Mouse (Mus musculus) common myeloid progenitor, adult 5-6 weeks (primary cell): ENCODE measurements around the gene Hist2h4. TPM values are rescaled to one million over a fixed set of nuclear protein-coding genes. Genes with fewer than 3 reads are reported as not detected.

Experiments
- ATAC-seq: replicated peaks from 2 replicates; pipeline ENCODE4 v1.8.0; 2016; ENCODE audit warnings: low read depth, mild to moderate bottlenecking, moderate TSS enrichment, inconsistent platforms; ENCODE audit not compliant: poor library complexity, severe bottlenecking
- total RNA-seq: library from RNA; stranded (forward); fragments of 200-1000, 187-1606 nt; gene quantifications from 2 replicates; pipeline ENCODE4 v1.2.3, GENCODE M21; 2017

Hist2h4 gene
- total RNA-seq, 1 experiment from 2014 or later = 120 TPM

- no peak for ATAC-seq
These were observed 15.6 kb downstream of the Hist2h4 start for GRCm38 (mm10) chr3:96247356-96248140.

- ATAC-seq = peak; percentile 64
These were observed 16.7 kb downstream of the Hist2h4 start, which contains the start of gene Hist2h3c1 for GRCm38 (mm10) chr3:96246427-96246856. Hist2h3c1 (plus strand) TSS chr3:96246685.

- ATAC-seq = peak; percentile 46
These were observed 17.1 kb downstream of the Hist2h4 start for GRCm38 (mm10) chr3:96246018-96246417.

- peak; percentile 71 for ATAC-seq
These were observed 17.9 kb downstream of the Hist2h4 start, which contains the start of gene Hist2h2aa1 for GRCm38 (mm10) chr3:96245003-96245886. Hist2h2aa1 (plus strand) TSS chr3:96245497.

GRCm38 (mm10) chr3:96243921-96244572 lies 19.1 kb downstream of the Hist2h4 start:
- ATAC-seq = no peak

GRCm38 (mm10) chr3:96240799-96241197 lies 22.3 kb downstream of the Hist2h4 start:
- ATAC-seq = no peak

- peak; percentile 64 for ATAC-seq
These were observed 22.9 kb downstream of the Hist2h4 start, which contains the start of gene Hist2h2aa2 for GRCm38 (mm10) chr3:96239949-96240798. Hist2h2aa2 (minus strand) TSS chr3:96240276.

GRCm38 (mm10) chr3:96238954-96239793 lies 23.9 kb downstream of the Hist2h4 start, which contains the start of gene Hist2h3c2:
Hist2h3c2 (minus strand) TSS chr3:96239127.
- ATAC-seq = peak; percentile 65

GRCm38 (mm10) chr3:96237904-96238511 lies 25.1 kb downstream of the Hist2h4 start:
- no peak for ATAC-seq

- ATAC-seq = no peak
These were observed 25.7 kb downstream of the Hist2h4 start for GRCm38 (mm10) chr3:96237335-96237903.

GRCm38 (mm10) chr3:96236834-96237334 lies 26.2 kb downstream of the Hist2h4 start:
- no peak for ATAC-seq

GRCm38 (mm10) chr3:96235836-96236235 lies 27.3 kb downstream of the Hist2h4 start:
- no peak for ATAC-seq

GRCm38 (mm10) chr3:96234914-96235313 lies 28.2 kb downstream of the Hist2h4 start:
- no peak for ATAC-seq

- ATAC-seq = no peak
These were observed 31.4 kb downstream of the Hist2h4 start for GRCm38 (mm10) chr3:96231758-96232120.

- ATAC-seq = no peak
These were observed 32.0 kb downstream of the Hist2h4 start for GRCm38 (mm10) chr3:96230910-96231757.

GRCm38 (mm10) chr3:96230404-96230803 lies 32.7 kb downstream of the Hist2h4 start:
- ATAC-seq = 0 out of 2 replicates have a peak, but pooled peaks have one; percentile 33
